Mouse (Mus musculus) v-Abl transformed pro-B cells (cell line): Measurements from ENCODE around the gene Smad6.

Experiments used
- in situ Hi-C, 2 experiments: fragments of 400-800 bp; cut with MboI; formaldehyde crosslinking; loops; one replicate each; pipeline ENCODE4 v1.15.1; 2025; ENCODE audit not compliant: unreplicated experiment in 2 of 2

The Smad6 gene

DNA sequence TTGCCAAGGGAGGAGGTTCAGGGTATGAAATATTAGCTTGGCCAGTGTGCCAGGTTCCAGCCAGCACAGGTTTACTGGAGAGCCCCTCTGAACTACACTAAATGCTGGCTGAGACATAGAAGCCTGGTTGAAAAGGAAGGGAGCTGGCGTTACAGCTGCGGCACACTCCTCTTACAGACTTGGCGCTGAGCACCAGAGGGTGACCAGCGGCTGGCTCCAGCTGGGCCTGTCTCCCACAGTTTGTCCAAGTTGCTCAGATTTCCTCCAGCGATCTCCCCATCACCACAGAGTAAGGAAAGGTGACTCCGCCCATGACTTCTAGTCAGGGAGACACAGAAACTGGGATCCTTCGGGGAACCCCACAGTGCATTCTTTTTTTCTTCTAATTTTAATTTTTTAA is 95.5 kb downstream of the Smad6 start:
- in situ Hi-C loops: loop anchor here in 1 of 2 experiments (25.0 kb wide), 1 partner anchor 1011 kb away; no protein-coding TSS in a partner anchor

- in situ Hi-C loops: loop anchor here in 1 of 2 experiments (25.0 kb wide), 2 partner anchors 1014 to 1214 kb away; partner anchors contain the start of gene Igdcc3
Measured at GRCm38 (mm10) chr9:63923190-63923717, 98.6 kb downstream of the Smad6 start.

- in situ Hi-C loops: loop anchor here (5.0 to 25.0 kb wide), 4 partner anchors 183 to 1218 kb away; partner anchors contain the start of genes Igdcc3 (in 1 of the 2) and Tipin (in 1 of the 2)
Measured at GRCm38 (mm10) chr9:63919708-63920107, 102.2 kb downstream of the Smad6 start.

DNA sequence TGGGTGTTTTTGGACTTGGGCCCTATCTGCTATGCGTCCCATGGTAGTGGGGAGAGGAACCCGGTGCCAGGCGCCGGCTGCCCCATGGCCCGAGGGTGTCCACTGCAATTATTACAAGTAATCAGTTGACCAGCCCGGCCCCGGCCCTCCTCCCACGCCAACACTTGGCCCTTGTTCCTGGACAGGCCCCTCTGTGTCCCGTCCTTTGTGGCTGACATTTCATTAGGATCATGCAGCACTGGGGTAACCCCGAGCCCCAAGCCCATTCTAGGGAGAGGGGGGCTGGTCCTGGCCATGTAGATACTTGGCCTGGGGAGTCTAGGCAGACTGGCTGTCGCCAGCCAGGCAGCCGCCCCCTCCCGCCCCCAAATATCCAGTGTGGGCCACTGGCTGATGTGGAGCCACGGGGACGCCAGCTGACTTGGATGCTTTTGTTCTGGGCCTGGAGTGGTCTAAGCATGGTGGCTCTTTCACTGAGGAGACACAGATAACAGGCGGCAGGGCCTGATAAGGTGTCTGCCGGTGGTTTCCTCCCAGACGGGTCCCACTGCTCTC is 102.8 kb downstream of the Smad6 start:
- in situ Hi-C loops: loop anchor here (5.0 to 25.0 kb wide), 4 partner anchors 183 to 1218 kb away; partner anchors contain the start of genes Igdcc3 (in 1 of the 2) and Tipin (in 1 of the 2)

DNA sequence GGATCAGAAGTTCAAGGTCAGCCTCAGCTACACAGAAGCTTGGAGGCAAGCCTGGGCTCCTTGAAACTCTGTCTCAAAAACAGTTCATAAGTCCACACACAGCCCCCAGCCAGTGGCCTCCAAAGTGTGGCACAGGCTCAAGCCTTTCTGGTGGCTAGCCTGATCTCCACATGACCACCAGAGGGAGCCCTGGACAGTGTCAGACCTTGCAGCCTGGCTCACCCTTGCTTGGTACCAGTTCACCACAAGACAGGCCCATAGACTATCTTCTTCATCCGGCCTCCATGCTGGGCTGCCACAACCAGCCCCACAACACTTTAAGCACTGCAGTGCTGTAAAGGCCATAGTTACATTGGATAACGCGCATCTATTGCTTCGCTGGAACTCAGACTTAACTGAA is 103.6 kb downstream of the Smad6 start:
- in situ Hi-C loops: loop anchor here (5.0 to 25.0 kb wide), 4 partner anchors 184 to 1219 kb away; partner anchors contain the start of genes Igdcc3 (in 1 of the 2) and Tipin (in 1 of the 2)

- in situ Hi-C loops: loop anchor here (5.0 to 25.0 kb wide), 4 partner anchors 186 to 1221 kb away; partner anchors contain the start of genes Igdcc3 (in 1 of the 2) and Tipin (in 1 of the 2)
Measured at GRCm38 (mm10) chr9:63916441-63916840, 105.4 kb downstream of the Smad6 start.

DNA sequence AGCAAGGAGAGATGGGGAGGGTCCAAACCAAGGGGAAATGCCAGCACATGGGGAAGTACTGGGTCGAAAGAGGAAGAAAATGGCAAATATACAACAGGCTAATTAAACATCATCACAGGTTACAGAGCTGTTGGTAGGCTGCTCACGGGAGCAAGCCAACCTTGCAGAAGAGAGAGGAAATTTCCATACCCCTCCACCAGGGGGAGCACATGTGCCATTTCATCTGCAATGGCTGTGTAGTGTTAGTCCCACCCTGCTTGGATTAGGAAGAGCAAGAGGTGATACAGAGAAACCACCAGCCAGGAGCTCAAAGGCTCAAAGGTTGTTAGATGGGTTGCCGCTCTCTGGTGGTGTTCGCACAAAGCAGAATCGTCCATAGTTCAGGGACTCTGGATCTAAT is 105.9 kb downstream of the Smad6 start:
- in situ Hi-C loops: loop anchor here (5.0 to 25.0 kb wide), 4 partner anchors 186 to 1221 kb away; partner anchors contain the start of genes Igdcc3 (in 1 of the 2) and Tipin (in 1 of the 2)

GRCm38 (mm10) chr9:63914944-63915343 is 106.9 kb downstream of the Smad6 start:
- in situ Hi-C loops: loop anchor here (5.0 to 25.0 kb wide), 4 partner anchors 187 to 1222 kb away; partner anchors contain the start of genes Igdcc3 (in 1 of the 2) and Tipin (in 1 of the 2)

DNA sequence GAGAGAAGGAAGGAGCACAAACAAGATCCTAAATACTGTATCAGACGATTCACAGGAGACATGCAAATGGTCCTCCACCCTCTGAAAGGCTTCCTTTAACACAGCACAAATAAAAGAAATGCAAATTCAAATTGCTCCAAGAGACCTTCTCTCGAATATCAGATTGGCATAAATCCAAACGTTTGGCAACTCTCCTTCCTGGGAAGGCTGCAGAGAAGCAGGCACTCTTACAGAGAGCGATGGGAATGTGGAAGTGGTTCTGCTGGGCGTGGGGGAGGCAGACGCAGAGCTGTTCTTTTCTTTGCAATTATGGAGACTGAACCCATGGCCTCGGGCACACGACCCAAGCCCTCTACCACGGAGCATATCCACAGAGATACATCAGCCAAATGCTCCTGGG is 109.8 kb downstream of the Smad6 start:
- in situ Hi-C loops: loop anchor here in 1 of 2 experiments (10.0 to 25.0 kb wide), 3 partner anchors 373 to 1225 kb away; partner anchors contain the start of genes Igdcc3 and Tipin

- in situ Hi-C loops: loop anchor here in 1 of 2 experiments (10.0 to 25.0 kb wide), 3 partner anchors 375 to 1228 kb away; partner anchors contain the start of genes Igdcc3 and Tipin
Measured at GRCm38 (mm10) chr9:63909618-63910017, 112.2 kb downstream of the Smad6 start.

- in situ Hi-C loops: loop anchor here in 1 of 2 experiments (25.0 kb wide), 2 partner anchors 1033 to 1233 kb away; partner anchors contain the start of gene Igdcc3
Measured at GRCm38 (mm10) chr9:63904543-63904942, 117.3 kb downstream of the Smad6 start.
